Mouse (Mus musculus) frontal cortex, postnatal 10 days (tissue): ENCODE results near the gene Tbc1d13.
A peak's percentile ranks its signal among the peaks of the same experiment; 100 is the strongest.
"Not testable (repeated sequence)": the region's sequence is repeated elsewhere in the genome, so short reads cannot be mapped to it uniquely, and the experiment has no call there.

Experiments
- DNase-seq, 2 experiments: peaks; one replicate each; pipeline ENCODE4 v3.0.0; 2022; ENCODE audit warnings: low spot score in 2 of 2, mixed read lengths in 1 of 2

Tbc1d13 gene

DNA sequence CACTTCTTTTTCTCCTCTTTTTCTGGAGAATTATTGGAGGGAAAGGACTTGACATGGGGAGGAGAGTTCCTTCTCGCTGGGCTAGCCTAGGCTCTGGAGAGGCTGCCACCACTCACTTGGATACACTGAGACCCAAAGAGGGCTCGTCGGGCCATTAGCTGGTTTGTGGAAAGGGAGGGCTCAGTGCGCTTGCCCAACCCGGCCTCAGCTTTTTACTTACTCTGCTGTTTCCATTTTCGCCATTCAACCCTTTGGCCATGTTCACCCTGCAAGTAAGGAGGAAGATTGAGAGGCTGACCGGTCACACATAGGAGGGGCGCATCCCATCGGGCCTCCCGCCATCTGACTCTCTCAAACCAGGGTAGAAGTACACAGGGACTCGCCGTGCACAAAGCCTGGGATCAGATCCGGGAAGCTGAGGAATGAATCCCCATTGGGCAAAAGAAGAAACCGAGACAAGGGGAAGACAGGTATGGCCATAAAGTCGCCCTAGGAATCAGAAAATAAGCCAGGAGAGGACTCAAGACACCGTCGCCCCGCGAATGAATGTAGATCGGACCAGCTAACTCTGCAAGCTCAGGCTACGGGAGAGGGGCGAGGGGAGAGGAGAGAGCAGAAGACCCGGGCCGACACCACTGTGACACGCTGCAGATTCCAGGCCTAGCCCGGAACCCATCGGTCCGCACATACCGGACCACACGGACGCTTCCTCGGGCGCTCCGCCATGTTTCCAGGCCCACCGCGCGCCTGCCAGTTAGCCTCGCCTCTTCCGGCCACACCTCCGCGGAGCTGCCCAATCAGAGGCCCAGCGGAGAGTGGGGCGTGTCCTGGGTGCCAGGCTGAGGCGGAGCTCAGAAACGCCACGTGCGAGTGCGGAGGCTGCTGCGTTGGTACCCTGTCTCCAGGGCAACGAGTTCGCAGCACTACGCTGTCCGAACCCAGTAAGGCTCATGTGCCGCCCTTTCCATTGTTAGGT lies 44.4 kb downstream of the Tbc1d13 start, which contains the start of gene Spout1:
Gene Spout1 (minus strand): TSS at position 760 of the 976 bp plus-strand sequence.
- DNase-seq: peak; percentile 96 to 97

DNA sequence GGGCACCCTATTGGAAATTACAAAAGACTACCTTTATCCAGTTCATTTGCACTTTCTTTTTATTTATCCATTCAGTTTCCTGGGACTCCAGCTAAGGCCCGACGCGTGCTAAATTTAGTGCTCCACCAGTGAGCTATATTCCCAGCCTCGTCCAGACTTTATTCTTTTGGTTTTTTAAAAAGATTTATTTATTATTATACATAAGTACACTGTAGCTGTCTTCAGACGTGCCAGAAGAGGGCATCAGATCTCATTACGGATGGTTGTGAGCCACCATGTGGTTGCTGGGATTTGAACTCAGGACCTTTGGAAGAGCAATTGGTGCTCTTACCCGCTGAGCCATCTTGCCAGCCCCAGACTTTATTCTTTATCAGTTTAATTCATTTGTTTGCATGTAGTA lies 45.2 kb downstream of the Tbc1d13 start:
- DNase-seq: not testable (repeated sequence)

DNA sequence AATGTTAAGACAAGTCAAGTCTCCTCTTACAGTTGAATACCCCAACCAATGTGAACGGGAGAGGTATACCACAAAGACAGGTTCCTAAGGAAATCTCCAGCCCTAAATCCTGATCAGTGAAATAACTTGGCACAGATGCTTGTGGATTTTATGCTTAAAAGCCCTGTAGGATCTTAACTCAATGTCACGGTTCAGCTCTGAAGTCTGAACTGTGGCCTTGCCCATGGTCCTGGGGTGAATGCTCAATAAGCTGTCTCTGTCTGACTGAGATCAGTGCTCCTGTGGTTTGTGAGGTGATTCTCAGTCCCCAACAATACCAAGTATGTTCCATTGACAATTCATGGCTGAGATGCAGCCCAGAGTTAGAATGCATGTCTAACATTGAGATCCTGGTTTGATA lies 48.9 kb downstream of the Tbc1d13 start:
- DNase-seq: no peak

DNA sequence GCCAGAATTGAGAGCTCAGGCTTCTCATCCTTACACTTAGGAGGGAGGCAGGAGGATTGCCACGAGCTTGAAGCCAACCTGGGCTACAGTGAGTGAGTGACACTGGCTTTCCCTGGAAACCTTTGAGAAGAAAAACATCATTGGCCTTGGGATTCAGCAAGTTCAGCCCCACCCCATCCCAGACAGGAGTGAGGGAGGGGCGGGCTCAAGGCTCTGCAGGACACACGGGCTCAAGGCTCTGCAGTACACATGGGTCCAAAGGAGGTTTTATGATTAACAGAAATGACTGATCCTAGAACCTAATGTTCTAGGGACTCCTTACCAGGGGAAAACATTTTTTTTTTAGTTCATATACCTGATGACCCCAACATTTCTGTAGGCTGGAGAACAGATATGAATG lies 50.2 kb downstream of the Tbc1d13 start:
- no peak for DNase-seq

DNA sequence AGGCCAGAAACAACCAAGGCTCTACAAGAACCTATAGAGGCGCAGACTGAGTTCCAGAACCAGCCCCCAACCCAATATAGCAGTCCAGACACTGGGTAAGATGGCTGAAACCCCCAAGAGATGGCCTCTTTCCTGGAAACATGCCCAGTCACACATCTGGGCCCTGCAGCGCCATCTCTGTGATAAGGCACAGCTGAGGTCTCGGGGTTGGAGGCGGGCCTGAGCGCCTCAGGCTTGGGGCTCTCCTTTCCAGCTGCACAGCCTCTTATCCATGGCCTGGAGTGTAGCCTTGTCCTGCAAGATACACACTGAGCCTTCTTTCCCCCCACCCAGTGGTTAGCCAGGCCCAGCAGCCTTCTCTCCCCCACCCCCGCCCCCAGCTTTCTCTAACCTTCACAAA lies 51.7 kb downstream of the Tbc1d13 start:
- no peak for DNase-seq

DNA sequence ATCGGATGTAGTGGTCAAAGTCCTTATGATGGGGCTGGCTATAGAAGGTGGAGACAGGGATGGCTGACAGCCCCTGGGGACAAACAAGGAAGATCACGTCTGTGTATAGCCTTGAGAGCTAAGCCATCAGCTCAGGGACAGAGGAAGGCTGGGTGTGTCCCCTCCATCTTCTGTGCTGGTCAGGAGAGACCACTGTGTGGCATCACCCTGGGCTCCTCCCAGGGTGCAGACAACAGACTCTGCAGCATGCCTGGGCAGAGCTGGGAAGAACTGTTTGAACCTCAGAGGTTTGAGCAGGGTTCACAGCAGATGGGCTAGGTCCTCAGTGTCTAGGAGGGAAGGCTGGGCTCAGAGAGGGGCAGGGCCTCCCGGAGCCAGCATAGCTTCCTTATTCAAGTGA lies 52.1 kb downstream of the Tbc1d13 start:
- DNase-seq: no peak

DNA sequence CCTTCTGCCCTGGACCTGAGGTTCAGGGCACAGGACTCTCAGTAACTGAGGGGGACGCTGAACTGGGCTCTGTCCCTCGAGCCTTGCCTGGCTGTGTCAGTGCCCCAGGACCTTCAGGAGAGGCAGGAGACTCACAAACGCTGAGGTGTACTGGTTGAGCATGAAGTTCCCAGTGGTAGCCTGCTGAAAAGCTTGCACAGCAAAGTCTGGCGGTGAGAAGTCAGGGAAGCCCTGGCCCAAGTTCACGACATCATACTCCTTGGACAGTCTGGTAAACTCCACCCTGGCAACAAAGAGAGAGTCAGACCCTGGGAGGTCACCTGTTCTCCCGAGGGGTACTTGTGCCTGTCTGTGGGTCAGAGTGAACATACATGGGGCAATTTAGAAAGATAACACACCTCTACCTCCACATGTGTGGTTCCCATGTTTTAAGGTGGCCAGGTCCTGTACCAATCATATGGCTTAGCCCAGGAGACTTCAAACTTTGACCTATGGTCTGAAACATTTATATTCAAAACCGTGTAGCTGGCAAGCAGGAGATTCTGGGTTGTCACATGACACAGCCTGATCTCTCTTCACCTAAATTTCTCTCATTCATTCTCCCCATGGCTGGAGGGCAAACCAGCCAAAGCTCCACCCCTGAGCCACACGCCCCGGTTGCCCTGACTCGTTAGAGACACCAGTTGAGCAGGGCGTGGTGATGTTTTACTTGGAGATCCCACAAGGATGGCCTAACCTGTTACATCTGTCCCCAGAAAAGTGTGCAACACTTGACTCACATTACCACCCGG lies 58.4 kb downstream of the Tbc1d13 start:
- DNase-seq: no peak

DNA sequence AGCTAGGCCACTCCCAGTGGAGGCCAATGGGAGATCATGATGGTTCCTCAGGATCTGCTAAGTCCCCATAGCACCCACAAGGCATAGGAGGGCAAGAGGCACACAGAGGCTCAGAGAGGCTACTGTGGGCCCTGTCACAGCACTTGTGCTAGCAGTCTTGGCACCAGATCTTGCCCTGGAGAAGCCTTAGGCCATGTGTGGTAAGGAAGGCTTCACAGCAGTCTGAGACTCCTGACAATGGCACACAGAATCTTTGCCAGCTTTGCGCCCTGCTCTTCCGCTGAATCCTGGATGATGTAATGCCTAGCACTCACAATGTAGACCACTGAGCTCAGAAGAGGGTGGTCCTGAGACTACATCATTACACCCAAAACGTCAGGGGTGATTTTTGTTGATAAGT lies 61.1 kb downstream of the Tbc1d13 start:
- DNase-seq: no peak

DNA sequence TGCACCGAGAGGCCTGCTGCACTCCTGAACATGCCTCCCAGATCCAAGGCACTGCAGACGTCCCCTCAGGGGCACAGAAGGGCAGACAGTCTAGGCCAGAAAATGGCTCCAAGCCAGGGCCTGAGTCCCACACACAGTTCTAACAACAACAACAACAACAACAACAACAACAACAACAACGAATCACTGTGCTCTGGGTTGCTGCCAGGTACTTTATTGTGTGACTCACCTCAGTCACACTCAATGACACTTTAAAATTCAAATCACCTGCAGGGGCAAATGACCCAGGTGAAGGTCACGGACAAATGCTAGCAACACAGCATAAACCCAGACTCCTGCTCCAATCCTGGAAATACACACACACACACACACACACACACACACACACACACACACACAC lies 64.5 kb downstream of the Tbc1d13 start:
- no peak for DNase-seq

DNA sequence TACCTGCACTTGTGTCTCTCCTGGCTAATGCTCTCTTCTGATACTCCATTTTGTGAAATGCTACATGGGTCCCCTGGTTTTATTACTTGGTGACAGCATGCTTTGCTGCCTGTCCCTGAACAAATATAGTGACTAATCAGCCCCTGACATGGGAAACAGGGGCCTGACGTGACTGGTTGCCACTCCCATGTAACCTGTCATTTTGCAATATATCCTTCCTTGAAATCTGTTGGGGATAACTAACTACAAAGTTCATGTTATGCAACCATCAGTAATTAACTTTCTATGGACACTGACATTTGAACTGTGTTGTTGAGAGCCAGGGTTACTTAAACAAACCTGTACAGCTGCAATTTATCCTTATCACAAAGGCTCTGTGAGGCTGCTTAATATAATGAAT lies 66.4 kb downstream of the Tbc1d13 start:
- DNase-seq: no peak

DNA sequence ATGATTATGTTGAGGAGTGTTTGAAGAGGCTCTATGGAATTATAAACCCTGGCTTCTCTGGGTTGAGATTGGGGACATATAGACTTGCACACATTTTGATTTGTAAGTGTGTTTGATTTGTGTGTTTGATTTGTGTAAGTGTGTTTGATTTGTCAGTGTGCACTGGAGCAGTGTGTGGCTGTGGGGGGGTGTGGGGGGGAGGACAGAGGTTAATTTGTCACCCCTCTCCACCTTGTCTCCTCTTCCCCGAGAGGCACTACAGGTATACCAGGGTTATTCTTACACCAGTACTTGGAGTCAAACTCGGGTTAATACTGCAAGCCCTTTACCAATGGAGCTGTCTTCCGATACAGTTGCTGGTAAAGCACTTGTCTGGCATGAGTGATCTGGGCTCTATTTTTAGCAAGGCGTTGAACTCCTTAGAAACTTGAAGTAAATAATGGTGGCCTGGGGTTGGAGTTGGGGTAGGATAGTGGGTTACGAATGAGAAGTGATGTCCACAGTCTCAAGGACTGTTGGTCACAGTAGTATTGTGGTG lies 66.9 kb downstream of the Tbc1d13 start:
- DNase-seq: no peak
